Mouse (Mus musculus) testis, adult 2 months (tissue): ENCODE data around the gene Tapt1. TPM values are rescaled to one million over a fixed set of nuclear protein-coding genes. Genes with fewer than 3 reads are reported as not detected.
"Not testable (repeated sequence)": the region's sequence is repeated elsewhere in the genome, so short reads cannot be mapped to it uniquely, and the experiment has no call there.

ENCODE experiments used
- H3K27ac ChIP-seq: fragments of 200-500 bp; 2 replicates; pipeline ENCODE4 v1.5.1; 2012; ENCODE audit warnings: low read depth, low read length; ENCODE audit not compliant: control insufficient read depth, insufficient read depth
- H3K27me3 ChIP-seq: fragments of 200-500 bp; 2 replicates; pipeline ENCODE4 v1.6.1; 2012; ENCODE audit warnings: mild to moderate bottlenecking, low read length, moderate library complexity; ENCODE audit not compliant: control insufficient read depth, insufficient read depth
- H3K36me3 ChIP-seq: fragments of 200-500 bp; 2 replicates; pipeline ENCODE4 v1.6.1; 2012; ENCODE audit warnings: mild to moderate bottlenecking, low read length; ENCODE audit not compliant: control insufficient read depth, insufficient read depth
- H3K4me1 ChIP-seq: fragments of 200-500 bp; 2 replicates; pipeline ENCODE4 v1.6.1; 2012; ENCODE audit warnings: low read length; ENCODE audit not compliant: control insufficient read depth, insufficient read depth
- H3K4me3 ChIP-seq: fragments of 200-500 bp; 2 replicates; pipeline ENCODE4 v1.5.1; 2012; ENCODE audit warnings: low read depth, mild to moderate bottlenecking, low read length, moderate library complexity, mixed read lengths; ENCODE audit not compliant: control insufficient read depth
- CTCF ChIP-seq: fragments of 200-500 bp; IDR thresholded peaks from 2 replicates; pipeline ENCODE4 v1.5.1; 2012; ENCODE audit warnings: low read depth, mild to moderate bottlenecking, inconsistent platforms, low read length, moderate library complexity; ENCODE audit not compliant: control insufficient read depth, insufficient read depth, insufficient replicate concordance
- POLR2A ChIP-seq: fragments of 200-500 bp; IDR thresholded peaks from 2 replicates; pipeline ENCODE4 v1.6.1; 2012; ENCODE audit warnings: low read depth, mild to moderate bottlenecking, inconsistent platforms, low read length, moderate library complexity; ENCODE audit not compliant: control insufficient read depth
- polyA plus RNA-seq: library from polyadenylated mRNA; depleted of rRNA; stranded (reverse); fragments of >200 nt; gene quantifications from 2 replicates; pipeline ENCODE4 v1.2.3, GENCODE M21; 2012; rRNA removed

Tapt1 gene
- polyA plus RNA-seq, 1 experiment: 29.4 TPM

DNA sequence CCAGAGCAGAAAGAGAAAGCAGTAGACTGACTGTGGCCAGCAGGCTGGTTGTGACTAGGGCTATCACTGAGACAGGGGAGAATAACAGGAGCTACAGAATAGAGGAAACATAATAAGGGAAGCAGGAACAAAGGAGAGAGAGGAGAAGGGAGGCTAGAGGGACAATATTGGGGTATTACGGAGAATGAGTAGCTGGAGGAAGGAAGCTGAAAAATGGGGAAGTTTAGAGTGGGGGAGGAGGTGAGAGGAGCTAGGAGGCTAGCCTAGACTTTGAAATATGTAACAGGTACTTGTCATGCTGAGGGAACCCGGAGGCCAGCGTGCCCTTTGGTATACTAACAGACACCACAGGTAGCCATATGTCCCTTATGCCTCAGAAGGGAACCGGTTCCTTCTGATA lies 98.9 kb downstream of the Tapt1 start:
- TF ChIP-seq CTCF (no peak), POLR2A (no peak)
- no peaks in the 10 kb centered on the region for H3K36me3 ChIP-seq
- H3K4me1 ChIP-seq: no peaks in the 10 kb centered on the region
- H3K4me3 ChIP-seq: no peak overlapping the region
- no peak overlapping the region for H3K27ac ChIP-seq
- no peaks in the 10 kb centered on the region for H3K27me3 ChIP-seq

DNA sequence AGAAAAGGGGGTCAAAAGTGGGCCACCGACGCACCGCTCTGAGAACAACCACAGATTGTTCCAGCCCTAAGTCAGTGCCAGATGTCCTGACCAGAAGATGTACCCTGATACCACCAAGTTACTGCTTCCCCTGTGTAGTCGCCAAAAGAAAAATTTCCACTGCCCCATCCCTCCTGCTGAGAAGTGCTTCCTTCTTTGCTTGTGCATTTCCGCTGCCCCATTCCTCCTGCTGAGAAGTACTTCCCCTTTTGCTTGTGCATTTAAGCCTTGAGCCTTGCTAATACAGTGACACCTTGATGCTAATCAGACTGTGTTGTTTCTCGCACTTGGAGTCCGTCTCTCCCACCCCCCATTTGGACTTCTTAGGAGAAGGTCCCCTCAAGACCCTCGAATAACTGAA lies 99.9 kb downstream of the Tapt1 start:
- not testable (repeated sequence) for H3K4me3 ChIP-seq, H3K4me1 ChIP-seq, H3K27ac ChIP-seq, H3K36me3 ChIP-seq, H3K27me3 ChIP-seq

Other genes starting within 250 kb of the Tapt1 start
- not detected in 2 replicates for gene Fgfbp1, start 244.8 kb downstream of the Tapt1 start, polyA plus RNA-seq
- 61.7 and 61.8 TPM in 2 replicates for gene Prom1, start 124.6 kb downstream of the Tapt1 start, polyA plus RNA-seq